Mouse (Mus musculus) thymus, postnatal 0 days (tissue): Measurements from ENCODE around the gene Igf2bp3. TPM values are rescaled to one million over a fixed set of nuclear protein-coding genes. Genes with fewer than 3 reads are reported as not detected.

ENCODE experiments used
- DNase-seq: peaks from one replicate; pipeline ENCODE4 v3.0.0-alpha.2; 2015; ENCODE audit warnings: low spot score
- polyA plus RNA-seq: library from polyadenylated mRNA; unstranded; fragments of >200 nt; fragmentation: Nextera tagmentation; extraction: Ambion mirVana; gene quantifications from 2 replicates; pipeline ENCODE4 v1.2.1, GENCODE M21; 2015

Gene Igf2bp3
- polyA plus RNA-seq, 1 experiment from 2014 or later, result 71.3 TPM

GRCm38 (mm10) chr6:49176018-49176417 is 38.7 kb downstream of the Igf2bp3 start:
- no peak for DNase-seq

DNA sequence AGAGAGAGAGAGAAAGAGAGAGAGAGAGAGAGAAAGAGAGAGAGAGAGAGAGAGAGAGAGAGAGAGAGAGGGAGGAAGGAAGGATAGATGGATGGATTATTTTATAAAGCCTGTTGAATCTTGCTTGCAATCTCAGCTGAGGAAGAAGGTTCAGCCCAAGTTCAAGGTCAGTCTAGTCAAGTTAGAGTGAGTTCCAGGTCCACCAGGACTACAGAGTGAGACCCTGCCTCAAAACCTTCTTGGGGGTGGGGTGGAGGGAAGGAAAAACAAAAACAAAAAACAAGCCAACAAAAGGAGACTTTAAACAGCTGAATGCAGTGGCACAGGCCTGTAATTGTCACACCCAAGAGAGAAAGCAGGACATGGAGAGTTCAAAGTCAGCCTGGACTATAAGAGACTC is 40.1 kb downstream of the Igf2bp3 start:
- no peak for DNase-seq

GRCm38 (mm10) chr6:49173674-49174073 is 41.1 kb downstream of the Igf2bp3 start:
- DNase-seq, result no peak

DNA sequence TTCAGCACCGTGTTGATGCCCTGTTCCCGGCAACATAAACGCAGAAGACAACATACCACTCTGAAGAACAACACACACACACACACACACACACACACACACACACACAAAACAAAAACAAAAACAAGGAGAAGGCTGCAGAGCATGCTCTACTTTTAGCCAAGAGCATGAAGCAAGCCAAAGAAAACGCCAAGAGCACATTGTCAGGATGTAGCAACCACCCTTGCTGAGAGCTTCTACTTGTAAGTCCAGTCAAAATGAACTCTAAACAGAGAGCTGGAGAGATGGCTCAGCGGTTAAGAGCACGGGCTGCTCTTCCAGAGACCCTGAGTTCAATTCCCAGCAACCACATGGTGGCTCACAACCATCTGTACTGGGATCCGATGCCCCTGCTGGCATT is 41.5 kb downstream of the Igf2bp3 start:
- no peak for DNase-seq

DNA sequence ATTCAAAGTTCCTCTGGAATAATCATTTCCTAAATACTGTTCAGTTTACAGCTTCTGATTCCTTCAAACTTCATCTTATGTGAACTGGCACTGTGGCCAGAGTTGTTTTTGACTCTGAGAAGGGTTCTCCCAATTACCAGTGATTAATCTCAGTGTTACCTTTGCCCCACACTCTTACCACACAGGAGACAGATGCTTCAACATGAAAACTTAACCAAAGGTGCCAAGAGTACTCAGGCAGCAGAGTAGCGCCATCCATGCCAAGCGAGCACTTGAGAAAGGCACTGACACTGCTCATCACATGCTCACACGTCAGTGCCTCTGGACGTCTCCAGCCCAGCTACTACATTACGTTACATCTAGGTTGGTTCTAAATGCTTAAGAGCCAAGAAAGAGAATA is 43.5 kb downstream of the Igf2bp3 start:
- DNase-seq, result no peak

- no peak for DNase-seq
These were observed 46.1 kb downstream of the Igf2bp3 start for GRCm38 (mm10) chr6:49168648-49169047.

DNA sequence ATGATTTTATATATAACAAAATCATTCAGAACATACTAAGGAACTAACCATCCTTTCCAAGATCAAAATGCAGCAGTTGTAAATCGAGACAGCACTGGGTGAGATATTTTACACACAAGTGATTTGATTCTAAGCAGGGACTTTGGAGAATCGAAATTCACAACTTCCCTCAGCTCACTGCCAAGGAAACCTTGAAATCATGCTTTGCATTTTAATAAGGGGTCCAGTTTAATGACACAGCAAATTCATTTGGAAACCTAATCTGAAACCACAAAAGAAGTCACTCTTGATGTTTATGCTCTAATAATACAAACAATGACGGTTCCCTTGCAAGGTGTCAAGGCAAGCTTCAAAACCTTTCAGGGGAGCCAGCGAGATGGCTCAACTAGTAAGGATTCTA is 47.4 kb downstream of the Igf2bp3 start:
- no peak for DNase-seq

DNA sequence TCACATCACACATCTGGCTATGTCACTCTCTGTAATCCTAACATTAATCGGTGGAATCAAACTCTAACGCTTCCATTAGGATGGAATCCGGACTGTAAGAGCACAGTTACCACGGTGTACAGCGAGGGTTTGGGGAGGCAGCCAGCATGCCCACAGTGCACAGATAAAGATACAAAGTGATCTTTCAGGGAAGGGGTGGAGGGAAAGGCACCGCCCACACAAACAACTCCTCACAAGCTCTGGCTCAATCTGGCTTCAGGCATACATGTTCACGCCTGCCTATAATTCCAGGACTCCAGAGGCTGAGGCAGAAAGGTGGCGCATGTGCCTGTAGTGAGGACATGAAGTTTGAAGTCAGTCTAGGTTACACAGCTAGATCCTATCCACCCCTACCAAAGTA is 48.4 kb downstream of the Igf2bp3 start:
- DNase-seq, result no peak

GRCm38 (mm10) chr6:49165855-49166254 is 48.9 kb downstream of the Igf2bp3 start:
- no peak for DNase-seq

DNA sequence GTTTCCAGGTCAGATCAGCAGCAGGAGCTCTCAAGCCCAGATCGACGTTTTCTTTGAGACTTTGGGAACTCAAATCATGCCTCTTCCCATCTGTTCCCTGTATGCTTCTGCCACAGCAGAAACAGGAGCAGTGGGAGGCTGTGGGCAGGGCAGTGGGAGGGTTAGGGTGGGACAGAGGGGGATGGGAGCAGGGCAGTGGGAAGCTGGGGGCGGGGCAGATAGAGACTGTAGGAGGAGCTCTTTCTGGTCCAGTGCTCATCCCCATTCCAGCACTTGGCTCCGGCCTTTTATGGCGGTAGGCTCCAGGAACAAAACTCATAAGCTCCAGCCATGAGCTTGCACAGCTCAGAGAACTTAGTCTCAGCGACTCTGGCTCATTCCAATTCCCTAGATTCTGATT is 49.7 kb downstream of the Igf2bp3 start:
- no peak for DNase-seq

- DNase-seq, result no peak
These were observed 50.1 kb downstream of the Igf2bp3 start for GRCm38 (mm10) chr6:49164701-49165100.

GRCm38 (mm10) chr6:49159971-49160370 is 54.8 kb downstream of the Igf2bp3 start:
- DNase-seq, result no peak

GRCm38 (mm10) chr6:49156826-49157175 is 58.0 kb downstream of the Igf2bp3 start:
- no peak for DNase-seq

DNA sequence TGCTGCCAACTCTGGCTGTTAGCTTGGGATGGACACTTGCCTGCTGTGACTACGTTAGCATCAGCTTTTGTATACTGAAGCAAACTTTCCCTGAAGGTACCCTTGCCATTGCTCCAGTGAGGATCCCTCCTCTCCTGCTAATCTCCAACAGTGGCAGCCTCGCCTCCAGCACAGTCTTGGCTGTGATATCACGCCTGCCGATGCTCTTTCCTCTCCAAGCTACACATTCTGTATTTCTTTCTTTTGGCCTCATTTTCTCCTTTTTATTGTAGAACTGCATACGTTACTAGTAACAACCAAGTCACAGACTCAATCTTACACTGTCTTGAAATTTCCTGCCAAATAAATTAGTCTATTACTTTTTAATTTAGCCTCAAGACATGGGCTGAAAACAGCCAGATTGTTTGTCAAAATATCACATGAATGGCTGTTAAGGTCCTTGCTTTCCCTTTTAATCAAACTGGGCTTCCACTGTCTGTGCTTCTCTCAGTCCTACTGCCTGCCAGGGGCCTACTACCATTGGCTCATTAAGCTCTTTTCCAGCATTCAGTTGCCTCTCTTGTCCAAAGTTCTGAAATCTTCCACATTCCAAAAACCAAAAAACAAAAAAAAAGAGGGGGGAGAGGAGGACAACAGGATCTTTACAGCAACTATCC is 58.5 kb downstream of the Igf2bp3 start:
- no peak for DNase-seq

DNA sequence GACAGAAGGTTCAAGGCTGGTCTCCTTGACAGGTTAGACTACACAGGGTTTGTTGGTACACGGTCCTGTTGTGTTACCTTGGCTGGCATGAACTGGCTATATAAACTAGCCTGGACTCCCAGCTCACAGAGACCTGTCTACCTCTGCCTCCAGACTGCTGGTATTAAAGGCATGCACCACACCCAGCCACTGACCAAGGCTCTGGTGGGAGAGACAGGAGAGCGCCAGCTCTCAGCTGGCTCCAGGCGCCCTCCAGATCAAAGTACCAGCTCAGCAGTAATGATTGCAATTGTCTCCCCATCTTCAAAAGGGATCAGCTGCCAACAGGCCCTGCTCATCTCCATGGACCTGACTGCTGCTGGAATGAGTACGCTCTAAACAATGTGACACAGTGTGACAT is 63.3 kb downstream of the Igf2bp3 start:
- DNase-seq, result no peak

- DNase-seq, result no peak
These were observed 64.2 kb downstream of the Igf2bp3 start for GRCm38 (mm10) chr6:49150349-49151229.

DNA sequence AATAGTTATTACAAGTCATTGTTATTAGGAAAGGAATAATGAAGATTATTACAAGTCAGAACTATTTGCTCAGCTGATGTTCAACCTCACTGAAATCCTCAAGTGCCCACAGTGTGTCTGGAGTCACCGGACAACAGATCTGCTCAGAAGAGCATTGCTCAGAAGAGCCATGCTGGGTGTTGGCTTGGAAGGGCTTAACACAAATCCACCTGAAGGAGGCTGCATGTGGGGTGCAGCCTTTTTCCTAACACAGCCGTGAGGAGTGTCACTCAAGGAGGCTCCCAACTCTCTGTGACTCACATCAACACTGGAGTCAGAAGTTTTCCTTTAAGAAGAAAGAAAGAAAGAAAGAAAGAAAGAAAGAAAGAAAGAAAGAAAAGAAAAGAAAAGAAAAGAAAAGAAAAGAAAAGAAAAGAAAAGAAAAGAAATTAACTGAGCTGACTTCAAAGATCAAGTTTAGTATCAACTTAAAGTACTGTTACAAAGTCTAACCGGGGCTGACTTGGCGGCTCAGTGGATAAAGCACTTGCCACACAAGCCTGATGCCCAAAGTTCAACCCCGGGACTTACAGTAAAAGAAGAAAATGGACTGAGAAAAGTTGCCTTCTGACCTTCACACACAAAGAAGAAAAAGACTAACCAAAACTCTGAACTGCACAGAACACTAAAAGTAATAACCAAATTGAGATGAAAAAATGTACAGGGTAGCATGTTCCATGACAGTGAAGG is 65.4 kb downstream of the Igf2bp3 start:
- no peak for DNase-seq

DNA sequence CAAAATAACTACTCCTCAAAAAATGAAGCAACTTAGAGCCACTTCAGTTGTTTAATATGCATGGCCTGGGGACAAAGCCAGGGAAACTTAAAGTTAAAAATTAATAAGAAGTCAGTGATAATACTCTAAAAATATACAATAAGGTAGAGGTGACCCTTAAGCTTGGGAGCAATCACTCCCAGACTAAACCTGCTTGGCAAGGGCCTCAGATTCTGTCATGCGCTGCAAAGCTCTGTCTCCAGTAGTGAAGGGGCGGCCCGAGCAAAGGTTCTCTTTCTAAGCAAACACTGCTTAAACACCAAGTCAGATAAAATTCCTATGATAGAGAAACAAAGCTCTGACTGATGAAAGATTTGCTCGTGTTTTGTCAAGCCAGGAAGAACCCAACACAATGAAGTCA is 66.0 kb downstream of the Igf2bp3 start:
- DNase-seq, result no peak

DNA sequence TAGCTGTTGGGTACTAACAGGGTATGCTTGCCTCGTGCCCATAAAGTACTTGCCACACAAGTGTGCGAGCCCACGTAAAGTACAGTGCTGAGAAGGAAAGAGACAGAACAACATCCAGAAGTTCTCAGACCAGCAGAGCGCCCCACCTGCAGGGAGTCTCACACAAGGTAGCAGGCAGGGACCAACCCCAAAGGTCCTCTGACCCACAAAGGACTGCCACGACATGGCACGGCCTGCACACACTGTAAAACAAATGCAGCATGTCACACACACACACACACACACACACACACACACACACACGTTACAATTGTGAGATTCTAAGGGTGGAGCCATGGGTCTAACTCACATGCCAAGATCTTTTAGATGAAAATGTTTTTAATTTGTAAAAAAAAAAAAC is 66.4 kb downstream of the Igf2bp3 start:
- DNase-seq, result no peak

DNA sequence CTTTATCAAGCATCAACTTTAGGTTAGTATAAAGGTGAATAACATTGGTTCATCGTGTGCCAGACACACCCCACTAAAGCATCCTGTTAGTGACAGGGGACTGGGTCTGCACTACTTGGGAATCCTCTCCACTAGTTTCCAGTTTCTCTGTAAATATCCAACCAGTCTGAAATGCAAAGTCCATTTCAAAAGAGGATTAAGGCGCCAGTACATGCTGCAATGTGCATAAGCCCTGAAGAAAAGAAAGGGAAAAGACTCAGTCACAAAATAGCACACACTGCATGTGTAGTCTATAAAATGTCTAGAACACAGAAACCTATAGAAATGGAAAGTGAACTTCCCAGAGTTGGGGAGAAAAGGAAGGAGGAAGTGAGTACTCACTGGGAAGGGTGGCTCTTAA is 68.3 kb downstream of the Igf2bp3 start:
- DNase-seq, result no peak

DNA sequence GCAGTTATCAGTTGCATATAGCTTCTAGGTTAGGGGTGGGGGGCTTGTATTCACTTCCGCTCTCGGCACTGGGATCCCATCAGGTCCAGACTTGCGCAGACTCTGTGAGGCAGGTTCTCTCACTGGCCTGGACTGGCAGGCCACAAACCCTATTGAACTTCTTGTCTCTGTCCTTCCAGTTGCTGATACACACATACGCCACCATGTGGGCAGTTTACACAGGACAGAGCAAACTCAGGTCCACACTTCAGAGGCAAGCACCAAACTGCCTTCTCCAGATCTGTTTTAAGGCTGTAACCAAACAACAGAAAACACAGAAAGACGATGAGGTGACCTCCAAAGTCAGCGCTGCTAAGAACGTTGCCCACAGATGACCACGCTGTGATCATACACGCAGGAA is 72.3 kb downstream of the Igf2bp3 start:
- DNase-seq, result no peak

- no peak for DNase-seq
These were observed 73.6 kb downstream of the Igf2bp3 start for GRCm38 (mm10) chr6:49141125-49141524.
